Mouse (Mus musculus): ENCODE data around the gene S100a14. TPM values are rescaled to one million over a fixed set of nuclear protein-coding genes. Genes with fewer than 3 reads are reported as not detected.

The S100a14 gene
- total RNA-seq (2021): not detected

GRCm38 (mm10) chr3:90526580-90526979 is at the start of gene S100a14:
S100a14 (plus strand) TSS chr3:90526856.
- intact Hi-C loops (cut with DNase I): loop anchor here (5.0 kb wide), 2 partner anchors 46 to 91 kb away; no protein-coding TSS in a partner anchor
- DNase-seq (ENCODE audit: extremely low spot score in 1 of 2, low spot score in 2 of 2): no peak

GRCm38 (mm10) chr3:90486998-90487397 is 39.7 kb upstream of the S100a14 start:
- no peak for DNase-seq (ENCODE audit: extremely low spot score in 1 of 2, low spot score in 2 of 2)
- intact Hi-C loops (cut with DNase I): no loop called here

- no peak for DNase-seq (ENCODE audit: extremely low spot score in 1 of 2, low spot score in 2 of 2)
- intact Hi-C loops (cut with DNase I): no loop called here
Observed at GRCm38 (mm10) chr3:90488576-90488975, 38.1 kb upstream of the S100a14 start.

- intact Hi-C loops (cut with DNase I): loop anchor here (2.0 to 5.0 kb wide), 2 partner anchors 162 to 217 kb away; no protein-coding TSS in a partner anchor
- peak; percentile 92 to 97 for DNase-seq (ENCODE audit: extremely low spot score in 1 of 2, low spot score in 2 of 2)
Observed at GRCm38 (mm10) chr3:90490696-90491256, 35.9 kb upstream of the S100a14 start, which contains the start of gene Snapin. Snapin (minus strand) TSS chr3:90491033.

GRCm38 (mm10) chr3:90491350-90491749 is 35.3 kb upstream of the S100a14 start:
- intact Hi-C loops (cut with DNase I): loop anchor here (2.0 to 5.0 kb wide), 2 partner anchors 161 to 216 kb away; no protein-coding TSS in a partner anchor
- DNase-seq (ENCODE audit: extremely low spot score in 1 of 2, low spot score in 2 of 2): peak; percentile 38 to 41

- intact Hi-C loops (cut with DNase I): loop anchor here (5.0 kb wide), 1 partner anchor 213 kb away; no protein-coding TSS in a partner anchor
- DNase-seq (ENCODE audit: extremely low spot score in 1 of 2, low spot score in 2 of 2): no peak
Observed at GRCm38 (mm10) chr3:90493831-90494540, 32.7 kb upstream of the S100a14 start.

GRCm38 (mm10) chr3:90495850-90496525 is 30.7 kb upstream of the S100a14 start:
- no peak for DNase-seq (ENCODE audit: extremely low spot score in 1 of 2, low spot score in 2 of 2)
- intact Hi-C loops (cut with DNase I): no loop called here

GRCm38 (mm10) chr3:90497597-90497996 is 29.1 kb upstream of the S100a14 start:
- intact Hi-C loops (cut with DNase I): no loop called here
- no peak for DNase-seq (ENCODE audit: extremely low spot score in 1 of 2, low spot score in 2 of 2)

- intact Hi-C loops (cut with DNase I): no loop called here
- no peak for DNase-seq (ENCODE audit: extremely low spot score in 1 of 2, low spot score in 2 of 2)
Observed at GRCm38 (mm10) chr3:90503444-90503843, 23.2 kb upstream of the S100a14 start.

GRCm38 (mm10) chr3:90505216-90505615 is 21.4 kb upstream of the S100a14 start:
- DNase-seq (ENCODE audit: extremely low spot score in 1 of 2, low spot score in 2 of 2): no peak
- intact Hi-C loops (cut with DNase I): loop anchor here (5.0 kb wide), 2 partner anchors 147 to 202 kb away; partner anchors contain the start of gene S100a7a

GRCm38 (mm10) chr3:90506362-90506761 is 20.3 kb upstream of the S100a14 start:
- DNase-seq (ENCODE audit: extremely low spot score in 1 of 2, low spot score in 2 of 2): no peak
- intact Hi-C loops (cut with DNase I): loop anchor here (5.0 kb wide), 2 partner anchors 146 to 201 kb away; partner anchors contain the start of gene S100a7a

- no peak for DNase-seq (ENCODE audit: extremely low spot score in 1 of 2, low spot score in 2 of 2)
- intact Hi-C loops (cut with DNase I): loop anchor here (5.0 kb wide), 2 partner anchors 144 to 199 kb away; partner anchors contain the start of gene S100a7a
Observed at GRCm38 (mm10) chr3:90508287-90508949, 18.2 kb upstream of the S100a14 start.

- peak; percentile 99 to 100 for DNase-seq (ENCODE audit: extremely low spot score in 1 of 2, low spot score in 2 of 2)
- intact Hi-C loops (cut with DNase I): loop anchor here (5.0 kb wide), 2 partner anchors 143 to 198 kb away; partner anchors contain the start of gene S100a7a
Observed at GRCm38 (mm10) chr3:90508950-90509746, 17.5 kb upstream of the S100a14 start, which contains the start of gene Chtop. Chtop (minus strand) TSS chr3:90509498.

GRCm38 (mm10) chr3:90509747-90510123 is 16.9 kb upstream of the S100a14 start:
- intact Hi-C loops (cut with DNase I): loop anchor here (5.0 kb wide), 2 partner anchors 143 to 198 kb away; partner anchors contain the start of gene S100a7a

GRCm38 (mm10) chr3:90512276-90512675 is 14.4 kb upstream of the S100a14 start:
- intact Hi-C loops (cut with DNase I): no loop called here
- DNase-seq (ENCODE audit: extremely low spot score in 1 of 2, low spot score in 2 of 2): no peak

More at GRCm38 (mm10) chr3:90509747-90510123, 16.9 kb upstream of the S100a14 start:
- no peak for DNase-seq (ENCODE audit: extremely low spot score in 1 of 2, low spot score in 2 of 2)

GRCm38 (mm10) chr3:90512948-90513642 is 13.6 kb upstream of the S100a14 start:
- no peak for DNase-seq (ENCODE audit: extremely low spot score in 1 of 2, low spot score in 2 of 2)
- intact Hi-C loops (cut with DNase I): no loop called here

Measured in left cerebral cortex, postnatal 10 days (tissue).